Mouse (Mus musculus) ES-Bruce4 (cell line): ENCODE data around the gene Snx6. TPM values are rescaled to one million over a fixed set of nuclear protein-coding genes. Genes with fewer than 3 reads are reported as not detected.

Experiments
- H3K27ac ChIP-seq: 2 replicates; pipeline ENCODE4 v1.5.1; 2012; ENCODE audit warnings: low read length, inconsistent platforms; ENCODE audit not compliant: insufficient read depth
- H3K27me3 ChIP-seq: 2 replicates; pipeline ENCODE4 v1.6.1; 2012; ENCODE audit warnings: mild to moderate bottlenecking, low read length, inconsistent platforms; ENCODE audit not compliant: control insufficient read depth, poor library complexity, insufficient read depth, severe bottlenecking
- H3K36me3 ChIP-seq: 2 replicates; pipeline ENCODE4 v1.6.1; 2012; ENCODE audit warnings: inconsistent platforms, mild to moderate bottlenecking, low read length, moderate library complexity; ENCODE audit not compliant: control insufficient read depth, poor library complexity, insufficient read depth, severe bottlenecking
- H3K4me1 ChIP-seq: one replicate; pipeline ENCODE4 v1.8.1; 2011; ENCODE audit warnings: low read length; ENCODE audit not compliant: control insufficient read depth, insufficient read depth
- H3K4me3 ChIP-seq: 2 replicates; pipeline ENCODE4 v1.5.1; 2011; ENCODE audit warnings: low read depth, mild to moderate bottlenecking, low read length
- H3K9ac ChIP-seq: 2 replicates; pipeline ENCODE4 v1.6.1; 2012; ENCODE audit warnings: low read depth, mild to moderate bottlenecking, inconsistent platforms; ENCODE audit not compliant: poor library complexity, severe bottlenecking
- H3K9me3 ChIP-seq: replicated peaks from 2 replicates; pipeline ENCODE4 v1.6.1; 2012; ENCODE audit warnings: mild to moderate bottlenecking, low read length, inconsistent platforms; ENCODE audit not compliant: control insufficient read depth, poor library complexity, insufficient read depth, severe bottlenecking
- CTCF ChIP-seq: IDR thresholded peaks from one replicate; pipeline ENCODE4 v1.8.1; 2011; ENCODE audit warnings: low read depth, low read length
- EP300 ChIP-seq: IDR thresholded peaks from 2 replicates; pipeline ENCODE4 v1.6.1; 2011; ENCODE audit warnings: low read depth, low read length; ENCODE audit not compliant: insufficient read depth
- POLR2A ChIP-seq: IDR thresholded peaks from one replicate; pipeline ENCODE4 v1.8.1; 2011; ENCODE audit warnings: low read length; ENCODE audit not compliant: insufficient read depth
- polyA plus RNA-seq: library from polyadenylated mRNA; stranded (reverse); fragments of >200 nt; gene quantifications from 2 replicates; pipeline ENCODE4 v1.2.4, GENCODE M21; 2011; ENCODE audit warnings: low read depth; ENCODE audit not compliant: missing spikeins, insufficient read depth, insufficient read length

The Snx6 gene
- 103 and 117 TPM in 2 replicates for polyA plus RNA-seq

DNA sequence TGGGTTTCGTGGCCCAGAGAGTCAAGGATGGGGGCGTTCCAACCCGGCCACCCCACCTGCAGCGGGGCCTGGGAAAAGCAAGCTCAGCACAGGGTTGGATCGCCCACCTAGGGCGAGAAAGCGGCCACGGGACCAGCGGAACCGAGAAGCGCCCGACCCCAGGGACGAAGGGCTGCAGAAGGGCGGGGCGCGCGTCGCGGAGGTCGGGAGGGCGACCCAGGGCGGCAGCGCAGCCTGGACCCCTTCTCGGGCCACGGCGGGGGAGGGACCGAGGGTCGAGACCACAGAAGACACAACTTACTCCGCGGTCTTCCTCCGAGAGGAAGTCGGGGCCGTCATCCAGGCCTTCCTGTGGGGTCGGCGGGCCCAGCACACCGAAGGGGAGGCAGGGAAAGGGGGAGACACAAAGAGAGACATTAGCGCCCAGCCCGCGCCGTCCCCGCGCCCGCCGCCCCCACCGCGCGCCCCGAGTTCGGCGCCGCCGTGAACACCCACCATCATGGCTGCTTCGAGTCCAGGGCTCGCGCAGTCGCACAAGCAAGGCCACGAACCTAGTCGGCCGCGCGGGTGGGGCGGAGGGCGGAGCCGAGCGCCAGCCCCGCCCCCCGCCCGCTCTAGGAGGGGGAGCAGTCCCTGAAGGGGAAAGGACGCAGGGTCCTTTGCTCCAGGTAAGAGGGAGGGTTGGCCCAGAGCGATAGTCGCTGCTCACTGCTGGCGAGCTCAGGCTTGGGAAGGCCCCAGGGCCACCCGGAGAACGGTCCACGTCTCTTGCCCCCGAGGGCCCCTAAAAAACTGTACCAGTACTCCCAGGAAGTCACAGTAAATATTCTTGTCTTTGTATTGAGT is at the start of gene Snx6:
Gene Snx6, minus strand, starts transcription at position 551 of the 846 bp plus-strand sequence.
- no peaks in the 10 kb centered on the region for H3K9me3 ChIP-seq
- H3K27ac ChIP-seq: no peak within 1 kb of the TSS; the same call in 1 of the 2 replicates
- H3K9ac ChIP-seq: peak within 1 kb of the TSS; percentile 89
- peaks cover 2% of the 10 kb centered on the region for H3K4me1 ChIP-seq
- peak within 1 kb of the TSS; percentile 80 for H3K4me3 ChIP-seq
- TF ChIP-seq CTCF: no peak
- TF ChIP-seq POLR2A: no peak
- no peak for TF ChIP-seq EP300
- H3K27me3 ChIP-seq: no peaks in the 10 kb centered on the region
- no peaks in the 10 kb centered on the region for H3K36me3 ChIP-seq

DNA sequence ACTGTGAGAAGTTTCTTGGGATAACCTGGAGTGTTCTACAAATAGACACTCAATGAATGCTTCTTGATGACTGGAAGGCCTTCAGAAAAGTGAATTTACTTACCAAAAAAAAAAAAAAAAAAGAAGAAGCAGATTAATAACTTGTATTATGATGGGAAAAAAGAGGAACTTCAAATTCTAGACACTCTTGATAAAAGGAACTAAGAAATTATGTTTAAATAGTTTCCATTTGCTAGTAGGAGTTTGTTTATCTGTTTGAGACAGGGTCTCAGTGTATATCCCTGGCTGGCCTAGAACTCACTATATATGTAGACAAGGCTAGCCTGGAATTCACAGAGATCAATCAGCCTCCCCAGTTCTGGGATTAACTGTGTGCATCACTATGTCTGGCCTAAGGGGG is 48.9 kb upstream of the Snx6 start:
- Histone ChIP-seq H3K27ac (no peak overlapping the region), H3K9ac (no peak overlapping the region), H3K36me3 (no peaks in the 10 kb centered on the region), H3K9me3 (no peaks in the 10 kb centered on the region), H3K4me1 (no peaks in the 10 kb centered on the region), H3K27me3 (no peaks in the 10 kb centered on the region), H3K4me3 (no peak overlapping the region)
- TF ChIP-seq POLR2A: no peak
- no peak for TF ChIP-seq EP300
- no peak for TF ChIP-seq CTCF

DNA sequence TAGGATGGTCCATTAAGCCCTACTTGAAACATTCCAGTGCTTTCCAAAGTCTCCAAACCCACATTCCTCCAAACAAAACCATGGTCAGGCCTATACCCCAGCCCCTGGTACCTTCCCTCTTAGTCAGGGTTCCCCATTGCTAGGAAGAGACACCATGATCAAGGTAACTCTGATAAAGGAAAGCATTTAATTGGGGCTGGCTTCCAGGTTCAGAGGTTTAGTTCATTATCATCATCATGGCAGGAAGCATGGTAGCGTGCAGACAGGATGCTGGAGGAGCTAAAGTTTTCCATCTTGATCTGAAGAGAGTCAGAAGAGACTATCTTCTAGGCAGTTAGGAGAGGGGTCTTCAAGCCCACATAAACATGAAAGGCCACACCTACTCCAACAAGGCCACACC is 46.1 kb upstream of the Snx6 start:
- Histone ChIP-seq H3K27ac (no peak overlapping the region), H3K36me3 (no peaks in the 10 kb centered on the region), H3K9me3 (peaks cover 10% of the 10 kb centered on the region; the same call in 1 of the 2 replicates), H3K4me3 (no peak overlapping the region), H3K9ac (no peak overlapping the region), H3K4me1 (no peaks in the 10 kb centered on the region), H3K27me3 (no peaks in the 10 kb centered on the region)
- TF ChIP-seq EP300 (no peak), CTCF (no peak), POLR2A (no peak)

DNA sequence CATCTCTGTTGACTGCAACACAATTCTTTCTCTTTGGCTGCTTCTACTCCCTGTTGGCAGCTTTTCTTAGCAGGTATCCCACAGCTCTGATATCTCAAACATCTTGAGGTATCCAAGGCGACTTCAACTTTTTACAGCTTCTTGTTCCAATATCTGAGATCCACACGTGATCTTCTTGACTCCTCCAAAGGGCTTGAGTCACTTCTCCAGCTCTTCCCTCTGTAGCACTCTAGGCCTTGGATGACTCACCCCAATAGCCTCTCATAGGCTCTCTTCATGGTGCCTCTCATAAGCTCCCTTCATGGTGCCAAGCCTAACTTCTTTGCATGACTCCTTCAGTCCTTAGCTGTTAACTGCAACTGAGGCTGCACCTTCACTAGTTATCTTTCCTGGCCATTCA is 44.3 kb upstream of the Snx6 start:
- peaks cover 10% of the 10 kb centered on the region; the same call in 1 of the 2 replicates for H3K9me3 ChIP-seq
- no peak for TF ChIP-seq CTCF
- H3K4me3 ChIP-seq: no peak overlapping the region
- no peak overlapping the region for H3K27ac ChIP-seq
- no peak overlapping the region for H3K9ac ChIP-seq
- H3K36me3 ChIP-seq: no peaks in the 10 kb centered on the region
- H3K4me1 ChIP-seq: peaks cover 2% of the 10 kb centered on the region
- H3K27me3 ChIP-seq: no peaks in the 10 kb centered on the region

DNA sequence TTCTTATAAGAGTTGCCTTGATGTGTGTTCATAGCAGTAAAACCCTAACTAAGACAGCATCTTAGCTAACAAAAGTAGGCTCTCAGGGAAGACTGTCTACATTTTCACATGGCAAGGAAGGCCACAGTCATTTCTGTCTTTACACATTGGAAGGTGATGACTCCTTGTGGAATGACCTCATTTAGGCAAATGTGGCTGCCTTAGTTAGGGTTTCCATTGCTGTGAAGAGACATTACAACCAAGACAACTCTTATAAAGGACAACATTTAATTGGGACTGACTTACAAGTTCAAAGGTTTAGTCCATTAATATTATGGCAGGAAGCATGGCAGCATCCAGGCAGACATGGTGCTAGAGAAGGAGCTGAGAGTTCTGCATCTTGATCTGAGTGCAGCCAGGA is 43.4 kb upstream of the Snx6 start:
- no peaks in the 10 kb centered on the region for H3K27me3 ChIP-seq
- no peak overlapping the region for H3K9ac ChIP-seq
- peaks cover 10% of the 10 kb centered on the region; the same call in 1 of the 2 replicates for H3K9me3 ChIP-seq
- no peak overlapping the region for H3K27ac ChIP-seq
- H3K4me3 ChIP-seq: no peak overlapping the region
- H3K36me3 ChIP-seq: no peaks in the 10 kb centered on the region
- peaks cover 4% of the 10 kb centered on the region for H3K4me1 ChIP-seq
- no peak for TF ChIP-seq POLR2A
- no peak for TF ChIP-seq EP300
- no peak for TF ChIP-seq CTCF
